Mouse (Mus musculus) cerebellum, adult 9-10 months (tissue): ENCODE measurements at regions not wholly inside any gene's neighbourhood (a gene's known extent, or its start where the extent isn't known, plus 50 kb on each side); places are given as distances from the start of the nearest gene placed in this dataset.

Experiments used
- DNase-seq: peaks from one replicate; pipeline ENCODE4 v3.0.0; 2022

DNA sequence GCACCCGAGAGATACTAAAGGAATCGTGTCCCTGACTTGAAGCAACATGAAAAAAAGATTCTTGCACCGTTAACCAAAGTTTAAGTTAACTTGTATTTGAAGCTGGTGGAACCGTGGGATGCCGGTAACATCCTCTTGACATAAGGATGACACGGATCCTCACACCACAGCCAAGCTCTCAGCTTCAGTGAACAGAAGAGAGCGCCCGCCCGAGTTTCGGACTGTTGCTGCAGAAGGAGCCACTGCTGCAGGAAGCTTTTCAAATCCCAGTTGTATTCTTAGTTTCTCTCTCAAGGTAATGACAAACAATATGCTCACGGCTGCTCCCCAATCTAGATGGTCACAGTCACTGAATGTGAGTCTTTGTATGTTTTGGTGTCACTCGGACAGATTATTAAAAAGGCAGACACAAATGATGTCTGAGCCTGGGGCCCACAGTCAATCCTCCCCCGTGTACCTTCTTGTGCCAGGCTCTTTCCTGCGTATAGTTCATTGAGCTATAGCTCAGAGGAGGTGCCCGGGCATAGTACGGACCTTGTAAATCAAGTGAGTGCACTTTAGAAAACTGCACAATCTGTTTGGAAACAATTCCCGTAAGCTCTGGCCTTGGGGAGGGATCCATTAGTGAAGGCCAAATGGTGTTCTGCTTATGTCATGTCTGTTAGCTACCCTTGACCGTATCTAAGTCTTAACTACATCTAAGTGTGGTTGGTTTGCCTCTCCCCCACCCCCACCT lies 99.3 kb upstream of the Ankrd55 start:
- DNase-seq, result no peak

DNA sequence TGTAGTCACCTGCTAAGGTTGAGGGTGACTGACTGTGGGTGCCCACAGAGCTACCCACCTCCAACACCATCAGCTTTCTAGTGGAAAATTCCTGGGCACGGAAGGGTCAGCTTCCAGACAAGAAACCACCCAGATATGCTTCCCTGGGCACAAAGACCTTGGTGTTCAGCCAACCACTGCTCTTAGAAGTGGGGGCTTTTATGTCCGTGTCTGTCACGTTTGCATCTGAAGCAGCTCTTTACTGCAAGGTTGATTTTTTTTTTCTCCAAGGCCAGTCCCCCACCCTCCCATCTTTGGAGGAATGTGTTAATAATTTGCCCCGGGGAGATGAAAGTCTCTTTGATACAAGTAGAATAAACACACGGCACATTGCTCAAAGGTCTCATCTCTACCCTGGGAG lies 98.6 kb upstream of the Ankrd55 start:
- DNase-seq, result no peak

- DNase-seq, result no peak
Measured at GRCm38 (mm10) chr13:112192192-112192905, 95.9 kb upstream of the Ankrd55 start.

DNA sequence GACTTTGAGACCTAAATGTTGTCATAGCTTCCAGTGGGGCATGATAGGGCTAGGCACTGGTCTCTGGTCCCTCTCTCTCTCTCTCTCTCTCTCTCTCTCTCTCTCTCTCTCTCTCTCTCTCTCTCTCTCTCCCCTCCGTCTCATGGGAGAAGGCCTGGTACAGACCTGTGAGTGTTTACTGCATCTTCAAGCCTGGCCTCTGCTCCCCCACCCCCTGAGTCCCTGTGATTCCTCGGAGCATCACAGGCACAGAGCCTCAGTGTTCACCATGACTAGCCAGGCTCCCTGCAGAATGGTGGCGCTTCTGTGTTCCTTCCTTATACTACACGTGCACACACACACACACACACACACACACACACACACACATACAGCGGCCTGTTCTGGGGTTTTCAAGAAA lies 94.6 kb upstream of the Ankrd55 start:
- DNase-seq, result no peak

GRCm38 (mm10) chr13:112194991-112195390 lies 93.3 kb upstream of the Ankrd55 start:
- DNase-seq, result no peak

DNA sequence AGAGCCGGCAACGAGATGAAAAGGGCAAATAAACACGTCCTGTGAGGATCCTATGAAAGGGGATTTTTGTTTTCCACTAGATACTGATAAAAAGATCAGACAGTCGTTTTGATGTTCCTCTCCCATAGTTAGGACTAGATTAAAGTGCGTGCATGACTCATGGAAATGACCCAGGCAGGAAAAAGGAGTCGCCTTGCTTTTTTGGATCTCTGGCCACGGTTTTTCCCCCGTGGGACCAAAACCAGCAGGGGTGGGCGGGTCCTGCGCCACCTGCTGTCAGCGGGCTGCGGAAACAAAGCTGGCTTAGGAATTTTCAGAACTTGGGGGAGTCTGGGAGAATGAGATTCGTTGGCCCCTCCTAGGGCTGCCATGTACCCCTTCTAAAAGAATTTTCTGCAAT lies 91.5 kb upstream of the Ankrd55 start:
- DNase-seq, result no peak

DNA sequence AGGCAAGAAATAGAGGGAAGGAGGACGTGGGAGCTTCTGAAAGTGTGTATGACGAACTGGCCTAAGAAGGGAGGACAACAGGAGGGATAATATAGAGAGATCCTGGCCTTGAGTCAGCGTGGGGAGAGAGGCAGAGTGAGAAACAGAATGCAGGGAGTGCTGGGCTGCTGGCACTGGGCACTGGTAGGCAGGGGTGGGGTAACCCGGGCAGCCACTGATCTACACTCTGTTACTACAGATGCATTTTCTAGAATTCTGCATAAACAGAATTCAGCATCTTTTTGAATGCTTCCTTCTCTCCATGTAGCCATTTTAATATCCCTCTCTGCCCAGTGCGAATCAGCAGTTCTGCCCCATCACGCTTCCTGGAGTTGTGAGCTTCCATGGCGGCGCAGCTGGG lies 84.5 kb upstream of the Ankrd55 start:
- no peak for DNase-seq

DNA sequence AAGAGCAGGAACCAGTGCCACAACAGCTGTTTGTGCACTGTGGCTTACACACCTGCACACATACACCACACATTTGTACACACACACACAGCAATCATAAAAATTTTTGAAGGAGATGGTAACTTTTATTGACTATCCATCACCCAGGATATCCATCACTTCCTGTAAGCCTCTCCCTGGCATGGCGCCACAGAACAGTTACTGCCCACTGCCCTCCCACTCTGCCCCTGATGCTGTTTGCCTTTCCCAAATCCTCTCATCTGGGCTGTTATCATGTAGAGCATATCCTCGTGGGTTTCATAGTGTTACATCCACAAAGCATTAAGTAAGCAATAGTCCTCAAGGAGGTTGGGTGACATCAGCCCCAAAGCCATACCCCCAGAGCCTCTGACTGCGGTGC lies 84.0 kb upstream of the Ankrd55 start:
- no peak for DNase-seq

DNA sequence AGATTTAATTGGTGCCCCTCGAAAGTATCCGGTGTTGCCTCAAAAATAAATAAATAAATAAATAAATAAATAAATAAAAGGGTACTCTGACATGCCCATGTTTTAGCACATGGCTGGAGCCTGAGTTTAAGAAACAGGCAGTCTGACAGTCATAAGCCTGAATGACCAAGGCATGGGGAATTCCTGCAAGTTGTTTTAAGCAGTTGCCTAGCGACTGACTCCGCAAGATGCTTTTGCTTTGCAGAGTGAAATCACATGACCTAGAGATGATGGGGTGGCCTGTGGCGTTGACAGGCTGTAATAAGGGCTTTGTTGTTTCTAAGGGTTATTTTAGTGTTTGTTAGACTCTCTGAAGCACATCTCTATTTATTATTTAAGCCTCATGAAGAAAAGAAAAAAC lies 83.4 kb upstream of the Ankrd55 start:
- DNase-seq, result no peak

DNA sequence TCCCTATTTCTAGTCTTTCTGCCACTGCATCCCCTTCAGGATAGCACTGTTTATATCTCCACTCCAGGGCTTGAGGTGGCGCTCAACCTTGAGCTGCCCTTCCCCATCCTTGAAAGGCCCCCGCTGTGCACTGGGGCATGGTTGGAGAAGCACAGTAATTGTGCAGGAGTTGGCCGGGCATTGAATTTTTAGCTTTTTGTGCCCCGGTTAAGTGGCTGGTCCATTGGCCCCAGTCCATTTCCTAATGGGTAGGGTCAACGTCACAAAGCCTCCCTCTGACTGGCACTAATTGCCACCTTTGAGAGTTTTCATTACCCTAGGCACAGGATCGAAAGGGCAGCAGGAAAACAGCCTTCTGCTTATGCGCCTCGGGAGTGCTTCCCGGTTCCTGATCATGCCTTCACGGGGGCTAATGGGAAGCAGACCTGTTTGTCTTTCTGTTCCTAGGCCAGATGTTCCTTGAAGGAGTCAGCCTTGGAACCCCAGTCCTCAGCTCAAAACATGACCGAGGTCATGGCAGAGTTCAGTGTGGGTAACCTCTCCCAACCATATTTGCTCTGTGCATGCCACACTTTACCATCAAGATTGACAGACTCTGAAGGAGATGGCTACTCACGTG lies 80.5 kb upstream of the Ankrd55 start:
- DNase-seq, result no peak

DNA sequence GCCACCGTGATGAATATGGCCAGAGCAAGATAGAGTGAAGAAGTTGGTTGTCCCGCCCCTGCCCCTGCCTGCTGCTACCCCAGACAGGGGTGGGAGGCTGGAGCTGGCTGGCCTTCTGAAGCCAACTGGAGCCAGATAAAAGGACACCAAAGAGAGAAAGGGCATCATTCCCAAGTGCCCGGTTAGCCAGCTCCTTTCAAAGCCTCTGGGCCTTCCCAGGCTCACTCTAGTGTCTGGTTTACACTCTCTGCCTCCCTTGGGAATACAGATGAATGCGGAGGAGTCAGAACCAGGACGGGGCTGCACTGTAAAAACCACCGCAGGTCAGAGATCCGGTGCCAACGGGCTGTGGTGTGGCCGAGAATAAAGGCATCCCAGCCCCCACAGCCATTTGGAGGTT lies 76.4 kb upstream of the Ankrd55 start:
- no peak for DNase-seq

DNA sequence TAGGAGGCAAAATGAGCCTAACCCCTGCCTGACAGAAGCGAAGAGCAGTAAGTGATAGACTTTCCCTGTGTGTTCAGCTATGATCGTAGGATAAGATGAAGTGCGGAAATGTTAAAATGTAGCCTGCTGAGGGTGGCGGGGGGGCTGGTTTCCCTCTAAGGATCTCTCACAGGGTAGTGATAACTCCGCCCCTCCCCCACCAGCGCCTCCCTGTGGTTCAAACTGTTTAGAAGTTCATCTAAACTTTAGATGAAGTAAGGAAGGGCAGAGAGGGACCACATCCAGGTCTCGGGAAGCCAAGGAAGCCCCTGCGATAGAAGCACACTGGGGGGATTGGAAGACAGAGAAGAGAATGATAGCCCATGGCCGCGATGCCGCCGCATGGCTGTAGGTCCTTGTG lies 75.9 kb upstream of the Ankrd55 start:
- DNase-seq, result no peak

DNA sequence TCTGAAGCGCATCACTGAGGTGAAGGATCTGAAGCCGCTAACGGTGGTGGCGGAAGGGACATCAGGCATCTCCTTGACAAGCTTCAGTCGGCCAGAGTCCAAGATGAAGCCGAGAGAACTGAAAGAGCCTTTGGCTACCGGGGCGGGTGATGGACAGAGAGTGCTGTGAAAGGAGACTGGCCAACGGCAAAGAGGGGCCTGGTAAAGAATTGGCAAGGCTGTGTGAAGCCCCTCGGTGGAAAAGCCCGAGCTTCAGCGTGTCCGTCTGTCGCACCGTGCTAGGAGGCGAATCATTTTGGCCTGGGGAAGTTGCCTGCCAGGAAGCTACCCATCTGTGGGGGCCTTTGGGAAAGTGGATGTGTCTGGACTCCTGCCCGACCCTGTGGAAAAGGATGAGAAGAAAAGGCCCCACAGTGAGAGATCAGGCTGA lies 74.6 kb upstream of the Ankrd55 start:
- DNase-seq, result no peak

- no peak for DNase-seq
Measured at GRCm38 (mm10) chr13:112216084-112216483, 72.2 kb upstream of the Ankrd55 start.

DNA sequence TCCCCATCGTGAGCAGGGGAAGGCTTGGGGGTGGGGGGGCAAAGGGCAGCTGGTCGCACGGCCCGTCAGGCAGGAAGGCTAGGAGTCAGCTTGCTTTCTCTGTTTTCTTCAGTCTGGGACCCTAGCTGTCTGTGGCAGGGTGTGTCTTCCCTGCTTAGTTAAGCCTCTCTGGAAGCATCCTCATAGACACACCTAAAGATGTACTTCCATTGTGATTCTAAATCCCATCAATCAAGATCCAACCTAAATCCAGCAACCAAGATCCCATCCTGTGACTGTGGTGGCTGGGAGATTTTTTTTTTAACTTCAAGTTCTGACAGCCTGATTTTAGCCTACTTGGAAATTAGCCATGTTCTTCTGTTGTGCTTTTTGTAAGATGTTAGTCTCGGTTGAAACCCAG lies 69.9 kb upstream of the Ankrd55 start:
- DNase-seq, result no peak

DNA sequence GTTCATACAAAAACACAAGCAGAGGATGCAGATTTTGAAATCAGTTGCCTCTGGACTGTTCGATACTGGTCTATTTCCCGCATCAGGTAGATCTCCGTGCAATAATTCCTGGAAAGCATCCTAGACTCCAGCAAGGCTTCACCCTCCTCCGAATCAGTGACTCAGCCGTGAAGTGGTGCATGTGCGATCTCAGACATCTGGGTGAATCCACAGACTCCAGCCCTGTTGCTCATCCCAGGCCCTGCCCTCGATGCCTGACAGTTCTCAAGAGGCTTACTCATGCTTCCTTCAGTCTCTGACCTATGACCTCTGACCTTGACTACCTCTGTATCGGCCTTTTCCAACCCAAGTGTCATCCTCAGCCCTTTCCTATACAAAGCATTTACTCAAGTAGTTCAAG lies 68.1 kb upstream of the Ankrd55 start:
- DNase-seq, result no peak

DNA sequence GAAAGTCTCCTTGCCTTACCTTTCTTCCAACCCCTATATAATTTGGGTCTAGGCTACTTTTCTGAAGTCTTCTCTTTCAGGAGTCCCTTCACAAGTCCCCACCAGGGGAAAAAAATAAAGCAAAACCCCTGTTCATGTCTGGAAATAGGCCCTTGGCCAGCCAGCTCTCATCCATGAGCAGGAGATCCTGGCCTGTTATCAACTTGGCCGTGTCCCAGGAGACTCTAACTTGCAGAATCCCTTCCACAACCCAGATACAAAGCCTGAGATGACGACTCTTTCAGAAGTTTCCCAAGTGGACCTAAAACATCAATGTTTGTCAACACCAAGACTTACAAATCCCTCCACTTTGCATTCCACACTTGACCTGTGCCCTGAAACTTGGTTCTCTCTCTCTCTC lies 64.6 kb upstream of the Ankrd55 start:
- DNase-seq, result no peak

- DNase-seq, result no peak
Measured at GRCm38 (mm10) chr13:112227766-112228165, 60.5 kb upstream of the Ankrd55 start.

GRCm38 (mm10) chr13:112228846-112229245 lies 59.4 kb upstream of the Ankrd55 start:
- no peak for DNase-seq

- DNase-seq, result no peak
Measured at GRCm38 (mm10) chr13:112230176-112230575, 58.1 kb upstream of the Ankrd55 start.

DNA sequence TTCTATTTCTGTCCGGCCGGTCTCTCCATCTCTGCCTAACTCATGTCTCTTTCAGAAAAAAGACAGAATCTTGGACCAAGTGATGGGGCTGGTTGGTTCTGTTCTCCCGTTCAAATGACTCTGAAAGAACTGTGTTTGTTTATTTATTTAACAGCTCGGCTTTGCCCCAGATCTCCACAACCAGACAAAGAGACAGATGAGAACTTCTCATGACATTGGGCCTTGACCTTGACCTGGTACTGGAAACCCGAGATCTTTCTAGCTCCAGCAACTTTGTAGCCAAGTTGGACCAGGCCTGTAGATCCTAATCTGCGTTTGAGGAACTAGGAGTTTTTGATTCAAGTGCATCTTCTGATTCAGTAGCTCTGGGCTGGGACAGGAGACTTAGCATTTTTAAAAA lies 53.6 kb upstream of the Ankrd55 start:
- DNase-seq, result no peak

DNA sequence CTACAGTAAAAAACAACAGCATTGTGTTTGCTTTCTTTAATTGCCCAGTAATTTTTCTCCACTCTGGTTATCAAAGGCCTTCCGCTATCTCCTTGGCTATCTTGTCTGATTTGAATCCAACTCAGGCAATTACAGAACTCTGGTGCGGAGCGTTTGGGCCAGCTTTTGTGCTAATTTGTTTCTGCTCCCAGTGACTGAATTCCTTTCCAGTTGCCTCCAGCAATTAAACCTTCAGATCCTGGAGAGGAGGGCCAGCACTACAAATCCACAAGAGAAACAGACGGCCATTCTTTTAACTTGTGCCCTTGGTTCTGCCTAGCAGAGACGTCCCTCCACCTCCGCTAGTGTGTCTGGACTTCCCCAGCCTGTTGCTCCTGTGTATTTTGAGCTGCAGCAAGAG lies 51.3 kb upstream of the Ankrd55 start:
- DNase-seq, result no peak

GRCm38 (mm10) chr13:112237377-112237776 lies 50.9 kb upstream of the Ankrd55 start:
- DNase-seq, result no peak

- DNase-seq, result no peak
Measured at GRCm38 (mm10) chr13:112237917-112238316, 50.3 kb upstream of the Ankrd55 start.
